Mouse (Mus musculus) NIH3T3 (cell line): ENCODE data around the gene Vmn2r22.
"Not testable (repeated sequence)": the region's sequence is repeated elsewhere in the genome, so short reads cannot be mapped to it uniquely, and the experiment has no call there.

Source experiments
- DNase-seq: peaks from one replicate; pipeline ENCODE4 v3.0.0-alpha.2; 2012; ENCODE audit warnings: low read depth

Vmn2r22 gene

GRCm38 (mm10) chr6:123650625-123651024 is at the start of gene Vmn2r22:
Gene Vmn2r22, minus strand, starts transcription at chr6:123650725.
- DNase-seq: not testable (repeated sequence)

GRCm38 (mm10) chr6:123697213-123697612 is 46.7 kb upstream of the Vmn2r22 start:
- DNase-seq: no peak

GRCm38 (mm10) chr6:123696639-123697038 is 46.1 kb upstream of the Vmn2r22 start:
- DNase-seq: not testable (repeated sequence)

- DNase-seq: peak; percentile 41
These were observed 6.5 kb upstream of the Vmn2r22 start for GRCm38 (mm10) chr6:123657040-123657439.

GRCm38 (mm10) chr6:123639394-123639793 is 11.1 kb downstream of the Vmn2r22 start:
- DNase-seq: not testable (repeated sequence)

- DNase-seq: not testable (repeated sequence)
These were observed 26.7 kb downstream of the Vmn2r22 start for GRCm38 (mm10) chr6:123623784-123624183.

GRCm38 (mm10) chr6:123588368-123588767 is 62.2 kb downstream of the Vmn2r22 start:
- not testable (repeated sequence) for DNase-seq

GRCm38 (mm10) chr6:123587796-123588328 is 62.7 kb downstream of the Vmn2r22 start:
- not testable (repeated sequence) for DNase-seq

GRCm38 (mm10) chr6:123583988-123584387 is 66.5 kb downstream of the Vmn2r22 start:
- not testable (repeated sequence) for DNase-seq

- DNase-seq: not testable (repeated sequence)
These were observed 75.8 kb downstream of the Vmn2r22 start for GRCm38 (mm10) chr6:123574698-123575097.
